Mouse (Mus musculus): Measurements from ENCODE around the gene Upf2. TPM values are rescaled to one million over a fixed set of nuclear protein-coding genes. Genes with fewer than 3 reads are reported as not detected.
"Not testable (repeated sequence)": the region's sequence is repeated elsewhere in the genome, so short reads cannot be mapped to it uniquely, and the experiment has no call there.

The Upf2 gene
- polyA plus RNA-seq, 1 experiment from 2014 or later: 8.2 TPM

DNA sequence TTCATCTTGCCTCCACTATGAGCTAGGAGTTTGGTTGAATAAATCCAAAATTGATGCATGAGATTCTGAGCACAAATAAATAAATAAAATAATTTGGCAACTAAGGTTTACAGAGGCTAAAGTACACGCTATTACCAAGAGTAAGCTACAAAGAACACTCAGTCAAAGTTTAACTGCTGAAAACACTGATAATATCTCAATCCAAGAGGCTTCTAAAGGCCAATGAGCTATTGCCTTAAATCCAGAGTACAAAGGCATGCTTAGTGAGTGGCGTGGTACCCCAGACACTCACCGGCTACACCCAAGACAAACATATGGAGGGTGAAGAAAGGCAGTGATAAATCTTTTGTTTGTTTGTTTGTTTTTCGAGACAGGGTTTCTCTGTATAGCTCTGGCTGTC lies 14.7 kb upstream of the Upf2 start:
- no peak for DNase-seq (ENCODE audit: low spot score)
- 84% methylated on average over 4 of the region's 4 CpGs for WGBS
- Histone ChIP-seq H3K27ac (no peak overlapping the region), H3K4me1 (no peaks in the 10 kb centered on the region), H3K27me3 (ENCODE audit: insufficient read depth, poor library complexity, severe bottlenecking) (no peaks in the 10 kb centered on the region), H3K36me3 (no peaks in the 10 kb centered on the region), H3K9me3 (no peaks in the 10 kb centered on the region), H3K4me3 (no peak overlapping the region)

DNA sequence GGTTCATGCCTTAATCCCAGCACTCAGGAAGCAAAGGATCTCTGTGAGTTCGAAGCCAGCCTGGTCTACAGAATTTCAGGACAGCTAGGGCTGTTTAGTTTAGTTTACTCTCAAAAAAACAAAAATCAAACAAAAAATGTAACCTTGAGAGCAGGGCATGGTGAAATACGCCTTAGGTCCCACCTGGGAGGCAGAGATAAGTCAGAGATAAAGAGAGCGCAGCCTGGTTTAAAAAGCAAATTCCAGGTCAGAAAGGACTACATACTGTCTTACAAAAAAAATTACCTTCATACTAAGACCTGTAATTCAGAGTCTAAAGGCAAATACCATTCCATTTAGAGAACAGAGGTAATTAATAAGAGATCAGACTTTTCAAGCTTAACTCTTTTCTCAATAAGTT lies 11.9 kb upstream of the Upf2 start:
- DNase-seq (ENCODE audit: low spot score): no peak
- Histone ChIP-seq H3K27me3 (ENCODE audit: insufficient read depth, poor library complexity, severe bottlenecking) (no peaks in the 10 kb centered on the region), H3K4me1 (peaks cover 11% of the 10 kb centered on the region; the same call in 1 of the 2 replicates), H3K27ac (no peak overlapping the region), H3K4me3 (no peak overlapping the region), H3K9me3 (no peaks in the 10 kb centered on the region), H3K36me3 (no peaks in the 10 kb centered on the region)
- 72% methylated on average over 3 of the region's 3 CpGs for WGBS

- 93% methylated on average over 14 of the region's 14 CpGs for WGBS
- no peak overlapping the region for H3K27ac ChIP-seq
- H3K27me3 ChIP-seq (ENCODE audit: insufficient read depth, poor library complexity, severe bottlenecking): no peaks in the 10 kb centered on the region
Observed at GRCm38 (mm10) chr2:5939911-5940310, 11.4 kb upstream of the Upf2 start.

GRCm38 (mm10) chr2:5940936-5941335 lies 10.3 kb upstream of the Upf2 start:
- DNase-seq (ENCODE audit: low spot score): no peak
- 91% methylated on average over 9 of the region's 9 CpGs for WGBS
- no peaks in the 10 kb centered on the region for H3K27me3 ChIP-seq (ENCODE audit: insufficient read depth, poor library complexity, severe bottlenecking)
- H3K4me1 ChIP-seq: peaks cover 11% of the 10 kb centered on the region; the same call in 1 of the 2 replicates
- no peak overlapping the region for H3K4me3 ChIP-seq
- no peak overlapping the region for H3K27ac ChIP-seq
- H3K9me3 ChIP-seq: no peaks in the 10 kb centered on the region
- no peaks in the 10 kb centered on the region for H3K36me3 ChIP-seq

More at GRCm38 (mm10) chr2:5939911-5940310, 11.4 kb upstream of the Upf2 start:
- Histone ChIP-seq H3K36me3 (no peaks in the 10 kb centered on the region), H3K4me3 (no peak overlapping the region), H3K9me3 (no peaks in the 10 kb centered on the region), H3K4me1 (peaks cover 11% of the 10 kb centered on the region; the same call in 1 of the 2 replicates)
- DNase-seq (ENCODE audit: low spot score): no peak

GRCm38 (mm10) chr2:5941861-5942415 lies 9.3 kb upstream of the Upf2 start:
- no peaks in the 10 kb centered on the region for H3K36me3 ChIP-seq
- WGBS: 52% methylated on average over 11 of the region's 11 CpGs
- H3K4me3 ChIP-seq: peak overlapping the region; percentile 77
- no peaks in the 10 kb centered on the region for H3K27me3 ChIP-seq (ENCODE audit: insufficient read depth, poor library complexity, severe bottlenecking)
- peak overlapping the region; percentile 83 for H3K27ac ChIP-seq
- H3K9me3 ChIP-seq: no peaks in the 10 kb centered on the region
- no peak for DNase-seq (ENCODE audit: low spot score)
- H3K4me1 ChIP-seq: peaks cover 11% of the 10 kb centered on the region; the same call in 1 of the 2 replicates

- DNase-seq (ENCODE audit: low spot score): peak; percentile 93
- H3K27me3 ChIP-seq (ENCODE audit: insufficient read depth, poor library complexity, severe bottlenecking): no peaks in the 10 kb centered on the region
- WGBS: under 1% methylated on average over 36 of the region's 36 CpGs
- peaks cover 11% of the 10 kb centered on the region; the same call in 1 of the 2 replicates for H3K4me1 ChIP-seq
- H3K9me3 ChIP-seq: no peaks in the 10 kb centered on the region
- peak within 1 kb of the TSS; percentile 83 for H3K27ac ChIP-seq
- H3K36me3 ChIP-seq: no peaks in the 10 kb centered on the region
- H3K4me3 ChIP-seq: peak within 1 kb of the TSS; percentile 77
Observed at GRCm38 (mm10) chr2:5942416-5943032, 8.7 kb upstream of the Upf2 start, which contains the start of gene Dhtkd1. Gene Dhtkd1, minus strand, starts transcription at chr2:5942792.

DNA sequence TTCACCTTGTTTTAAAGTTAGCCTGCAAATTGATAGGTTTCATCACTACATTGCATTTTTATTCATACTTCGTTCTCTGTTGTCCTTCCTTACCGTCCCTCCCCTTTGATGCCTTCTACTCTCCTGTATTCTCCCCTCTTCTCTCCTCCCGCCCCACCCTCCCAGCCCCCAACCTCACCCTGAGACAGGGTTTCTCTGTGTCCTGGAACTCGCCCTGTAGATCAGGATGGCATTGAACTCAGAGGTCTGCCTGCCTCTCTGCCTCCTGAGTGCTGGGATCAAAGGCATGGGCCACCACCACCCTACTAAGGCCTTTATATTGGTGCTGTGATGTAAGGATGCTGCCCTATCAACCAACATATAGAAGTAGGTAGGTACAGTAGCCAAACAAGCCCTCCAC lies 8.2 kb upstream of the Upf2 start:
- peak overlapping the region; percentile 77 for H3K4me3 ChIP-seq
- no peak for DNase-seq (ENCODE audit: low spot score)
- peaks cover 11% of the 10 kb centered on the region; the same call in 1 of the 2 replicates for H3K4me1 ChIP-seq
- no peaks in the 10 kb centered on the region for H3K27me3 ChIP-seq (ENCODE audit: insufficient read depth, poor library complexity, severe bottlenecking)
- H3K27ac ChIP-seq: peak overlapping the region; percentile 83
- WGBS: 34% methylated on average over 4 of the region's 4 CpGs
- H3K36me3 ChIP-seq: no peaks in the 10 kb centered on the region
- H3K9me3 ChIP-seq: no peaks in the 10 kb centered on the region

DNA sequence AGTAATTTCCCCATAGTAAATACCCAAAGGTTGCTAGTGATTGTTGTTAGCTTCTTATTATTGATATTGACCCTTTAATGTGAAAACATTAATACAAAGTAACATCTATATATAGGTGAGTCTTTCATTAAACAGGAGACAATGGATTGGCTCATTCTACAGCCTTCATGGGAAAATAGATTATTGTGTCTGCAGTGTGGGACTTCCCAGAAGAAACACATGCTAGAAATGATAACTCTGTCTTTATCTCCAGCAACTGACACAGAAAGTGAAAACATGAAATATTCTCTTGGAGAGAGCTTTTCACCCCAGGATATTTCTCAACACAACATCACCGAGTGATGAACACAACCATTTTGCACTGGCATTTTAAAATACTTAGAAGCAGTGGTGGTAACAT lies 5.6 kb upstream of the Upf2 start:
- 87% methylated on average over 1 of the region's 1 CpGs for WGBS
- H3K4me3 ChIP-seq: no peak overlapping the region
- H3K36me3 ChIP-seq: no peaks in the 10 kb centered on the region
- no peaks in the 10 kb centered on the region for H3K27me3 ChIP-seq (ENCODE audit: insufficient read depth, poor library complexity, severe bottlenecking)
- H3K9me3 ChIP-seq: no peaks in the 10 kb centered on the region
- peaks cover 14% of the 10 kb centered on the region; the same call in 1 of the 2 replicates for H3K4me1 ChIP-seq
- no peak for DNase-seq (ENCODE audit: low spot score)
- no peak overlapping the region for H3K27ac ChIP-seq

DNA sequence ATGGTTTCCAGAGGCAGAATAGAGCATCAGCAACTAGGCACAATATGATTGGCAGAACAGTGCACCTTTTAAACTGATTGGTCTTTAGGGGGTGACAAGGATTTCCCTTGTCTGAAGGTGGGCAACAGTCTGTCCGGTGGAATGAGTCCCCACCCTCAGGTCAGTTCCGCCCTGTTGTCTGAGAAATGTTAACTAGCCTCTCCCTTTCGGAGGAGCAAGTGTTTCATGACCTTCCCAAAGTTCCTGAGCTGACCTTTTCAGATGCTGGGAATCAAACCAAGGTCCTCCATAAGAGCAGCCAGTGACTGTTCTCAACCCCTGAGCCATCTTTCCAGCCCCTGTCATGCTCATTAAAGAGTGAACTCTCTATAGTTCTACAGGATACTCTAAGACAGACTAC lies 4.4 kb upstream of the Upf2 start:
- no peak overlapping the region for H3K4me3 ChIP-seq
- H3K4me1 ChIP-seq: peaks cover 14% of the 10 kb centered on the region; the same call in 1 of the 2 replicates
- no peak for DNase-seq (ENCODE audit: low spot score)
- no peaks in the 10 kb centered on the region for H3K27me3 ChIP-seq (ENCODE audit: insufficient read depth, poor library complexity, severe bottlenecking)
- H3K9me3 ChIP-seq: no peaks in the 10 kb centered on the region
- WGBS: 80% methylated on average over 3 of the region's 3 CpGs
- no peak overlapping the region for H3K27ac ChIP-seq
- no peaks in the 10 kb centered on the region for H3K36me3 ChIP-seq

- Histone ChIP-seq H3K4me1 (peaks cover 3% of the 10 kb centered on the region; the same call in 1 of the 2 replicates), H3K27me3 (ENCODE audit: insufficient read depth, poor library complexity, severe bottlenecking) (no peaks in the 10 kb centered on the region), H3K9me3 (no peaks in the 10 kb centered on the region), H3K4me3 (no peak overlapping the region), H3K36me3 (peaks cover 4% of the 10 kb centered on the region; the same call in 1 of the 2 replicates), H3K27ac (no peak overlapping the region)
- no peak for DNase-seq (ENCODE audit: low spot score)
- WGBS: 94% methylated on average over 2 of the region's 2 CpGs
Observed at GRCm38 (mm10) chr2:5948964-5949363, 2.3 kb upstream of the Upf2 start.

DNA sequence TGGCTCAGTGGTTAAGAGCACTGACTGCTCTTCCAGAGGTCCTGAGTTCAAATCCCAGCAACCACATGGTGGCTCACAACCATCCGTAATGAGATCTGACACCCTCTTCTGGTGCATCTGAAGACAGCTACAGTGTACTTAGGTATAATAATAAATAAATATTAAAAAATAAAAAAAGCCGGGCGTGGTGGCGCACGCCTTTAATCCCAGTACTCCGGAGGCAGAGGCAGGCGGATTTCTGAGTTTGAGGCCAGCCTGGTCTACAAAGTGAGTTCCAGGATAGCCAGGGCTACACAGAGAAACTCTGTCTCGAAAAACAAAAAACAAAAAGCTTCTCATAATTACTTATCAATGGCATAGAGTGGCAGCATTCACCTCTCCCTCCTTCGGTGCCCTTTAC lies 1.4 kb upstream of the Upf2 start:
- DNase-seq (ENCODE audit: low spot score); H3K4me1 ChIP-seq; H3K27me3 ChIP-seq (ENCODE audit: insufficient read depth, poor library complexity, severe bottlenecking); H3K9me3 ChIP-seq; H3K36me3 ChIP-seq: not testable (repeated sequence)
- Histone ChIP-seq H3K4me3 (peak overlapping the region; percentile 90), H3K27ac (peak overlapping the region; percentile 94; the same call in 1 of the 2 replicates)
- WGBS: 95% methylated on average over 9 of the region's 9 CpGs

DNA sequence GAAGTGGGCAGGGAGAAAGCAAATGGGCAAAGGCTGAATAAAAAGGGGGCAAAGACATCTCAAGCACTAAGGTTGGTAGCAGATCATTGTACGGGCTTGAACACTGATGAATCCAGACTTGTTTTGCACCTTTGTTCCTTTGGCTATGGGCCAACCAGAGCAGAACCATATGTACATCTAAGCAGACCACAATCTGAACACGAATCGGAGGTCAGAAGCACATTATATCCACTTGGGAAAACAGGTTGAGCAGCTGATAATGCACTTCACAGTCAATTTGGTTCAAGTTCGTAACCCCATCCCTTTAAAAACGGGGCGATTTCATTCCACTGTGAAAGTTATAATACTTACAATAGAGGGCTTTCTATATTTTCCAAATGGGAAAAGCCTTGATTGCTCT lies 964 bp upstream of the Upf2 start:
- Histone ChIP-seq H3K4me3 (peak overlapping the region; percentile 90), H3K36me3 (peaks cover 4% of the 10 kb centered on the region; the same call in 1 of the 2 replicates), H3K27ac (peak overlapping the region; percentile 94), H3K4me1 (peaks cover 3% of the 10 kb centered on the region; the same call in 1 of the 2 replicates), H3K9me3 (no peaks in the 10 kb centered on the region), H3K27me3 (ENCODE audit: insufficient read depth, poor library complexity, severe bottlenecking) (no peaks in the 10 kb centered on the region)
- WGBS: 17% methylated on average over 6 of the region's 6 CpGs
- no peak for DNase-seq (ENCODE audit: low spot score)

- peak; percentile 90 for DNase-seq (ENCODE audit: low spot score)
- Histone ChIP-seq H3K27me3 (ENCODE audit: insufficient read depth, poor library complexity, severe bottlenecking) (no peaks in the 10 kb centered on the region), H3K36me3 (peaks cover 4% of the 10 kb centered on the region; the same call in 1 of the 2 replicates), H3K9me3 (no peaks in the 10 kb centered on the region), H3K27ac (peak overlapping the region; percentile 94), H3K4me3 (peak overlapping the region; percentile 90), H3K4me1 (peaks cover 3% of the 10 kb centered on the region; the same call in 1 of the 2 replicates)
- under 1% methylated on average over 46 of the region's 46 CpGs for WGBS
Observed at GRCm38 (mm10) chr2:5951621-5952211, 447 bp downstream of the Upf2 start.
